Mouse (Mus musculus) hindbrain, postnatal 0 days (tissue): Measurements from ENCODE around the gene Btd. TPM values are rescaled to one million over a fixed set of nuclear protein-coding genes. Genes with fewer than 3 reads are reported as not detected.

Source experiments
- ATAC-seq: fragments of 200-750 bp; cut with Nextera tagmentation; 2 replicates; pipeline ENCODE4 v1.8.0; 2017; ENCODE audit warnings: mild to moderate bottlenecking, moderate TSS enrichment, moderate library complexity
- DNase-seq: peaks from one replicate; pipeline ENCODE4 v3.0.0-alpha.2; 2015; ENCODE audit warnings: low spot score
- H3K27ac ChIP-seq: fragments of 300-500 bp; sonication (generic); 2 replicates; pipeline ENCODE4 v1.5.1; 2014; ENCODE audit warnings: mild to moderate bottlenecking
- H3K27me3 ChIP-seq: fragments of 300-500 bp; sonication (generic); 2 replicates; pipeline ENCODE4 v1.6.1; 2014; ENCODE audit warnings: low read length, mixed read lengths; ENCODE audit not compliant: insufficient read depth
- H3K36me3 ChIP-seq: fragments of 300-500 bp; sonication (generic); 2 replicates; pipeline ENCODE4 v1.6.1; 2014; ENCODE audit warnings: low read length, mixed read lengths; ENCODE audit not compliant: insufficient read depth
- H3K4me1 ChIP-seq: fragments of 300-500 bp; sonication (generic); 2 replicates; pipeline ENCODE4 v1.6.1; 2014; ENCODE audit warnings: antibody characterized with exemption, low read length, mixed read lengths; ENCODE audit not compliant: insufficient read depth
- H3K4me2 ChIP-seq: fragments of 300-500 bp; sonication (generic); 2 replicates; pipeline ENCODE4 v1.6.1; 2014; ENCODE audit warnings: low read depth, mild to moderate bottlenecking, low read length, moderate library complexity, mixed read lengths
- H3K4me3 ChIP-seq: fragments of 300-500 bp; sonication (generic); 2 replicates; pipeline ENCODE4 v1.5.1; 2014; ENCODE audit warnings: low read length
- H3K9ac ChIP-seq: fragments of 300-500 bp; sonication (generic); replicated peaks from 2 replicates; pipeline ENCODE4 v1.6.1; 2014; ENCODE audit warnings: mild to moderate bottlenecking, low read length, moderate library complexity, mixed read lengths
- H3K9me3 ChIP-seq: fragments of 300-500 bp; sonication (generic); 2 replicates; pipeline ENCODE4 v1.6.1; 2016; ENCODE audit warnings: low read length, mixed read lengths
- CTCF ChIP-seq: IDR thresholded peaks from 2 replicates; pipeline ENCODE4 v1.5.1; 2016; ENCODE audit warnings: antibody characterized with exemption, control low read depth, low read depth
- WGBS: fragments of 180-500 bp; shearing (Covaris S2); extraction: QIAGEN DNeasy Blood & Tissue Kit; methylation state at CpG from one replicate; pipeline ENCODE4 v1.1.7; 2014; 5-methylcytosine and 5-hydroxymethylcytosine counted together
- polyA plus RNA-seq: library from polyadenylated mRNA; unstranded; fragments of >200 nt; fragmentation: Nextera tagmentation; extraction: Ambion mirVana; gene quantifications from 2 replicates; pipeline ENCODE4 v1.2.1, GENCODE M21; 2015
- total RNA-seq: library from RNA; depleted of rRNA; stranded (reverse); fragments of >200 nt; gene quantifications from 2 replicates; pipeline ENCODE4 v1.2.3, GENCODE M21; 2014

Btd gene
- total and polyA plus RNA-seq, 2 experiments from 2014 or later: 24.5 to 30.8 TPM

- TF ChIP-seq CTCF: no peak
Measured at GRCm38 (mm10) chr14:31617997-31618396, 22.8 kb upstream of the Btd start.

GRCm38 (mm10) chr14:31620591-31621223 lies 20.1 kb upstream of the Btd start:
- TF ChIP-seq CTCF: no peak
- H3K9me3 ChIP-seq: no peaks in the 10 kb centered on the region
- H3K4me2 ChIP-seq: no peak overlapping the region
- WGBS: 57% methylated on average over 9 of the region's 9 CpGs
- DNase-seq: no peak
- no peaks in the 10 kb centered on the region for H3K4me1 ChIP-seq
- H3K9ac ChIP-seq: no peak overlapping the region
- H3K27ac ChIP-seq: no peak overlapping the region
- H3K36me3 ChIP-seq: no peaks in the 10 kb centered on the region
- no peak overlapping the region for H3K4me3 ChIP-seq
- no peak for ATAC-seq
- no peaks in the 10 kb centered on the region for H3K27me3 ChIP-seq

More at GRCm38 (mm10) chr14:31617997-31618396, 22.8 kb upstream of the Btd start:
- Histone ChIP-seq H3K9me3 (no peaks in the 10 kb centered on the region), H3K27ac (no peak overlapping the region), H3K4me1 (no peaks in the 10 kb centered on the region), H3K27me3 (no peaks in the 10 kb centered on the region), H3K4me2 (no peak overlapping the region), H3K4me3 (no peak overlapping the region), H3K36me3 (no peaks in the 10 kb centered on the region), H3K9ac (no peak overlapping the region)
- ATAC-seq (no peak), DNase-seq (no peak)
- 85% methylated on average over 3 of the region's 3 CpGs for WGBS

GRCm38 (mm10) chr14:31622748-31623147 lies 18.1 kb upstream of the Btd start:
- no peaks in the 10 kb centered on the region for H3K4me1 ChIP-seq
- no peak overlapping the region for H3K4me2 ChIP-seq
- no peak for ATAC-seq
- WGBS: 85% methylated on average over 12 of the region's 12 CpGs
- no peaks in the 10 kb centered on the region for H3K27me3 ChIP-seq
- no peak overlapping the region for H3K27ac ChIP-seq
- TF ChIP-seq CTCF: no peak
- H3K9me3 ChIP-seq: no peaks in the 10 kb centered on the region
- no peak for DNase-seq
- H3K36me3 ChIP-seq: no peaks in the 10 kb centered on the region
- H3K9ac ChIP-seq: no peak overlapping the region
- no peak overlapping the region for H3K4me3 ChIP-seq

GRCm38 (mm10) chr14:31630677-31631076 lies 10.2 kb upstream of the Btd start:
- H3K4me2 ChIP-seq: no peak overlapping the region
- H3K36me3 ChIP-seq: no peaks in the 10 kb centered on the region
- no peak for TF ChIP-seq CTCF
- H3K4me1 ChIP-seq: no peaks in the 10 kb centered on the region
- H3K9me3 ChIP-seq: no peaks in the 10 kb centered on the region
- 22% methylated on average over 7 of the region's 7 CpGs for WGBS
- no peak overlapping the region for H3K9ac ChIP-seq
- no peak for ATAC-seq
- H3K27me3 ChIP-seq: no peaks in the 10 kb centered on the region
- no peak overlapping the region for H3K4me3 ChIP-seq
- peak; percentile 31 for DNase-seq
- H3K27ac ChIP-seq: no peak overlapping the region

- peak within 1 kb of the TSS; percentile 53 for H3K9ac ChIP-seq
- ATAC-seq (peak; percentile 70), DNase-seq (peak; percentile 17)
- H3K4me1 ChIP-seq: peaks cover 6% of the 10 kb centered on the region
- H3K36me3 ChIP-seq: no peaks in the 10 kb centered on the region
- no peak for TF ChIP-seq CTCF
- no peaks in the 10 kb centered on the region for H3K9me3 ChIP-seq
- no peaks in the 10 kb centered on the region for H3K27me3 ChIP-seq
- peak within 1 kb of the TSS; percentile 98 for H3K4me2 ChIP-seq
- WGBS: 3% methylated on average over 26 of the region's 26 CpGs
- H3K27ac ChIP-seq: peak within 1 kb of the TSS; percentile 77
- H3K4me3 ChIP-seq: peak within 1 kb of the TSS; percentile 62
Measured at GRCm38 (mm10) chr14:31640346-31640889, 410 bp upstream of the Btd start, which contains the start of gene Gm49387. TSS of gene Gm49387 (minus strand) at chr14:31640878.

GRCm38 (mm10) chr14:31641506-31642155 lies 803 bp downstream of the Btd start:
- peak overlapping the region; percentile 98 for H3K4me2 ChIP-seq
- no peaks in the 10 kb centered on the region for H3K27me3 ChIP-seq
- no peak for TF ChIP-seq CTCF
- peak overlapping the region; percentile 53 for H3K9ac ChIP-seq
- no peak overlapping the region for H3K27ac ChIP-seq
- H3K36me3 ChIP-seq: no peaks in the 10 kb centered on the region
- DNase-seq: no peak
- 70% methylated on average over 9 of the region's 9 CpGs for WGBS
- peaks cover 6% of the 10 kb centered on the region for H3K4me1 ChIP-seq
- H3K4me3 ChIP-seq: peak overlapping the region; percentile 62
- ATAC-seq: no peak
- H3K9me3 ChIP-seq: no peaks in the 10 kb centered on the region
